Mouse (Mus musculus) liver, postnatal 0 days (tissue): ENCODE data around the gene Map2k1. TPM values are rescaled to one million over a fixed set of nuclear protein-coding genes. Genes with fewer than 3 reads are reported as not detected.

Experiments
- ATAC-seq: fragments of 200-750 bp; cut with Nextera tagmentation; 2 replicates; pipeline ENCODE4 v1.8.0; 2017; ENCODE audit warnings: mild to moderate bottlenecking, moderate library complexity
- DNase-seq: peaks from one replicate; pipeline ENCODE4 v3.0.0-alpha.2; 2016
- H3K27ac ChIP-seq: fragments of 300-500 bp; sonication (generic); 2 replicates; pipeline ENCODE4 v1.5.1; 2014; ENCODE audit warnings: antibody characterized with exemption, moderate library complexity, mild to moderate bottlenecking, low read depth
- H3K27me3 ChIP-seq: fragments of 300-500 bp; sonication (generic); 2 replicates; pipeline ENCODE4 v1.6.1; 2014; ENCODE audit warnings: low read length, control low read depth, mixed read lengths; ENCODE audit not compliant: insufficient read depth
- H3K36me3 ChIP-seq: fragments of 300-500 bp; sonication (generic); replicated peaks from 2 replicates; pipeline ENCODE4 v1.6.1; 2014; ENCODE audit warnings: mild to moderate bottlenecking, control low read depth, low read length, moderate library complexity, mixed read lengths; ENCODE audit not compliant: insufficient read depth
- H3K4me1 ChIP-seq: fragments of 300-500 bp; sonication (generic); 2 replicates; pipeline ENCODE4 v1.6.1; 2014; ENCODE audit warnings: antibody characterized with exemption, mild to moderate bottlenecking, control low read depth; ENCODE audit not compliant: insufficient read depth
- H3K4me2 ChIP-seq: fragments of 300-500 bp; sonication (generic); 2 replicates; pipeline ENCODE4 v1.6.1; 2014; ENCODE audit warnings: low read depth, mild to moderate bottlenecking, low read length, moderate library complexity, mixed read lengths
- H3K4me3 ChIP-seq: fragments of 300-500 bp; sonication (generic); 2 replicates; pipeline ENCODE4 v1.5.1; 2014; ENCODE audit warnings: low read depth, low read length
- H3K9ac ChIP-seq: fragments of 300-500 bp; sonication (generic); replicated peaks from 2 replicates; pipeline ENCODE4 v1.6.1; 2014; ENCODE audit warnings: mild to moderate bottlenecking, moderate library complexity
- H3K9me3 ChIP-seq: fragments of 300-500 bp; sonication (generic); 2 replicates; pipeline ENCODE4 v1.6.1; 2016; ENCODE audit warnings: mild to moderate bottlenecking, control low read depth, low read length, mixed read lengths
- CTCF ChIP-seq: sonication (generic); IDR thresholded peaks from 2 replicates; pipeline ENCODE4 v1.5.1; 2016; ENCODE audit warnings: antibody characterized with exemption, low read depth
- EP300 ChIP-seq: IDR thresholded peaks from 2 replicates; pipeline ENCODE4 v1.6.1; 2016; ENCODE audit warnings: antibody characterized with exemption, low read depth, mild to moderate bottlenecking
- WGBS: fragments of 180-500 bp; shearing (Covaris S2); extraction: QIAGEN DNeasy Blood & Tissue Kit; methylation state at CpG from one replicate; pipeline ENCODE4 v1.1.7; 2014; ENCODE audit not compliant: insufficient replicate concordance; 5-methylcytosine and 5-hydroxymethylcytosine counted together
- polyA plus RNA-seq: library from polyadenylated mRNA; unstranded; fragments of >200 nt; fragmentation: Nextera tagmentation; extraction: Ambion mirVana; gene quantifications from 2 replicates; pipeline ENCODE4 v1.2.1, GENCODE M21; 2015

Gene Map2k1
- polyA plus RNA-seq, 1 experiment from 2014 or later, result 28.9 TPM

DNA sequence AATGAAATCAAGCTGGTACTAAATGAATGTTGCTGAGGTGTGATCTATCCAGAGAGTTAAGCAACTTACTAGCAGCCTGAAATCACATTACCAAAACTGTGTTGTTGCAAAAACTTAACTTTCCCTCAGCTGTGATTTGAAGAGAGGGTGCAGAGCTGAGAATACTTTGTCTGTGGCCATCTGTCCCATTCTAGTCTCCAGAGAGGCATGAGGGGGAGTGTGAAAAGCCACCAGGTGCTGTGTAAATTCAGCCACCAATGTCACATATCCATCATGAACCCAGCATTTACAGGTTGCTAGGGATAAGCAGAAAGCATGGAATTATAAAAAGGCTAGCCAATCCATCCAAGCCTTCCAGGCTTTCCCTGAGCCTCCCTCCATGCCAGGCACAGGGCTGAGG lies 24.5 kb downstream of the Map2k1 start:
- Histone ChIP-seq H3K27ac (no peak overlapping the region), H3K27me3 (no peaks in the 10 kb centered on the region), H3K9ac (no peak overlapping the region), H3K36me3 (no peaks in the 10 kb centered on the region), H3K4me1 (peaks cover 18% of the 10 kb centered on the region), H3K4me3 (no peak overlapping the region), H3K4me2 (no peak overlapping the region), H3K9me3 (no peaks in the 10 kb centered on the region)
- ATAC-seq, result no peak
- no peak for DNase-seq
- TF ChIP-seq EP300, result no peak
- no peak for TF ChIP-seq CTCF

- Histone ChIP-seq H3K36me3 (no peaks in the 10 kb centered on the region), H3K27me3 (no peaks in the 10 kb centered on the region), H3K27ac (no peak overlapping the region), H3K9me3 (no peaks in the 10 kb centered on the region), H3K4me2 (peak overlapping the region; percentile 44), H3K4me1 (peaks cover 18% of the 10 kb centered on the region), H3K9ac (no peak overlapping the region), H3K4me3 (no peak overlapping the region)
- ATAC-seq, result no peak
- WGBS, result 32% methylated on average over 12 of the region's 12 CpGs
- DNase-seq, result no peak
- TF ChIP-seq CTCF, result no peak
- TF ChIP-seq EP300, result no peak
Observed at GRCm38 (mm10) chr9:64227736-64228135, 25.7 kb downstream of the Map2k1 start.

- H3K27me3 ChIP-seq, result no peaks in the 10 kb centered on the region
- no peak overlapping the region for H3K27ac ChIP-seq
- ATAC-seq (peak; percentile 27; the same call in 1 of the 2 replicates), DNase-seq (no peak)
- H3K9ac ChIP-seq, result no peak overlapping the region
- H3K36me3 ChIP-seq, result no peaks in the 10 kb centered on the region
- H3K4me2 ChIP-seq, result no peak overlapping the region
- no peaks in the 10 kb centered on the region for H3K9me3 ChIP-seq
- H3K4me3 ChIP-seq, result no peak overlapping the region
- TF ChIP-seq EP300 (no peak), CTCF (no peak)
- peaks cover 25% of the 10 kb centered on the region for H3K4me1 ChIP-seq
Observed at GRCm38 (mm10) chr9:64225805-64226204, 27.6 kb downstream of the Map2k1 start.

GRCm38 (mm10) chr9:64222098-64222497 lies 31.3 kb downstream of the Map2k1 start:
- Histone ChIP-seq H3K4me2 (no peak overlapping the region), H3K9me3 (no peaks in the 10 kb centered on the region), H3K27me3 (no peaks in the 10 kb centered on the region), H3K27ac (no peak overlapping the region), H3K4me3 (no peak overlapping the region), H3K36me3 (no peaks in the 10 kb centered on the region), H3K4me1 (peaks cover 26% of the 10 kb centered on the region), H3K9ac (no peak overlapping the region)
- TF ChIP-seq EP300 (no peak), CTCF (no peak)
- no peak for ATAC-seq
- DNase-seq, result no peak
- WGBS, result 40% methylated on average over 2 of the region's 2 CpGs

GRCm38 (mm10) chr9:64221480-64221879 lies 32.0 kb downstream of the Map2k1 start:
- H3K4me1 ChIP-seq, result peaks cover 26% of the 10 kb centered on the region
- H3K27me3 ChIP-seq, result no peaks in the 10 kb centered on the region
- H3K4me3 ChIP-seq, result no peak overlapping the region
- DNase-seq (no peak), ATAC-seq (no peak)
- no peaks in the 10 kb centered on the region for H3K9me3 ChIP-seq
- H3K4me2 ChIP-seq, result no peak overlapping the region
- 72% methylated on average over 4 of the region's 4 CpGs for WGBS
- H3K9ac ChIP-seq, result no peak overlapping the region
- TF ChIP-seq EP300 (no peak), CTCF (no peak)
- H3K27ac ChIP-seq, result no peak overlapping the region
- no peaks in the 10 kb centered on the region for H3K36me3 ChIP-seq

DNA sequence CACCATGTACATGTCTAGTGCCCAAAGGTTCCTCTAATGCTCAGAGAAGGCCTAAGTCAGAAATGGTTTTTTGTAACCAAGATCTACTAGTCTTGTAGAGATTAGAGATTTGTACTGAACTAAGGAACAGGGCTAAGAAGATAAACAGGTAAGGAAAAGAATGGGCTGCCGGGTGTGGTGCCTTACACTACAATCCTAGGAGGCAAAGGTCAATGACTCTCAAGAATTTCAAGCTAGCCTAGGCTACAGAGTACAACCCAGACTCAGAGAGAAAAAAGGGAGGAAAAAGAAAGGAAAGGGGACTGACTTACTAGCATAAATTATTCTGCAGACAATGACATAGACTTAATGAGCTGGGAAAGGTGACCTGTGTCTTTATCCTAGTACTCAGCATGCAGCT lies 32.8 kb downstream of the Map2k1 start:
- Histone ChIP-seq H3K27ac (no peak overlapping the region), H3K4me3 (no peak overlapping the region), H3K27me3 (no peaks in the 10 kb centered on the region), H3K4me1 (peaks cover 24% of the 10 kb centered on the region), H3K9me3 (no peaks in the 10 kb centered on the region), H3K9ac (no peak overlapping the region), H3K36me3 (no peaks in the 10 kb centered on the region), H3K4me2 (no peak overlapping the region)
- ATAC-seq (no peak), DNase-seq (no peak)
- WGBS, result 63% methylated on average over 1 of the region's 1 CpGs
- TF ChIP-seq EP300 (no peak), CTCF (no peak)

DNA sequence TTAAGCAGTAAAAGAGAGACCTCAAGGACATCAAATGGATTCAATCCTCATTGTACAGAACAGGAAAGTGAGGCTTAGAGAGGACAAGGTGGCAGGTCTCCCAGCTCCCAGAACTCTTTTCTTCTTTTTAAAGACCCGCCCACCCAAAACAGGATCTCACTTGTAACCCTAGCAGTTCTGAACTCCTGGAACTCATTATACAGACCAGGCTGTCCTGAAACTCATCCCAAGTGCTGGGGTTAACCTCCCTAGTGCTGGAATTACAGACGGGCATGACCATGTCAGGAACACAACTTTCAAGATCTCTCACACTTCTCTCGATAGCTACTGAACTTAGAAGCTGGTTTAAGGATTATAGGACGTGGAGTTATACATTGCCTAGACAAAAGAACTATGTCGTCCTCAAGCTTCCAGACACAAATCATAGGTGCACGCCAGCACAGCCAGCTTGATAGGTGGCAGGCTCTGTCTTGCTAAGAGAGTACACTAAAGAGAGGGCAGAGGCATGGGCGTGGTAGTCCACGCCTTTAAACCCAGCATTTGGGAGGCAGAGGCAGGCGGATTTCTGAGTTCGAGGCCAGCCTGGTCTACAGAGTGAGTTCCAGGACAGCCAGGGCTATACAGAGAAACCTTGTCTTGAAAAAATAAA lies 33.5 kb downstream of the Map2k1 start:
- Histone ChIP-seq H3K4me2 (no peak overlapping the region), H3K9ac (no peak overlapping the region), H3K36me3 (no peaks in the 10 kb centered on the region), H3K9me3 (no peaks in the 10 kb centered on the region), H3K4me1 (peaks cover 22% of the 10 kb centered on the region), H3K27ac (no peak overlapping the region), H3K4me3 (no peak overlapping the region), H3K27me3 (no peaks in the 10 kb centered on the region)
- WGBS, result 81% methylated on average over 10 of the region's 10 CpGs
- no peak for ATAC-seq
- DNase-seq, result no peak
- TF ChIP-seq EP300 (no peak), CTCF (no peak)
